Mouse (Mus musculus) megakaryocyte, embryonic 14.5 days (primary cell): ENCODE measurements around the gene Prkar2b.

Experiments used
- FLI1 ChIP-seq: IDR thresholded peaks from 2 replicates; pipeline ENCODE4 v1.6.1; 2012; ENCODE audit warnings: low read length, inconsistent platforms, mixed read lengths
- GATA1 ChIP-seq: IDR thresholded peaks from 3 replicates; pipeline ENCODE4 v1.6.1; 2012; ENCODE audit warnings: mixed read lengths, low read length, inconsistent platforms, borderline replicate concordance

DNA sequence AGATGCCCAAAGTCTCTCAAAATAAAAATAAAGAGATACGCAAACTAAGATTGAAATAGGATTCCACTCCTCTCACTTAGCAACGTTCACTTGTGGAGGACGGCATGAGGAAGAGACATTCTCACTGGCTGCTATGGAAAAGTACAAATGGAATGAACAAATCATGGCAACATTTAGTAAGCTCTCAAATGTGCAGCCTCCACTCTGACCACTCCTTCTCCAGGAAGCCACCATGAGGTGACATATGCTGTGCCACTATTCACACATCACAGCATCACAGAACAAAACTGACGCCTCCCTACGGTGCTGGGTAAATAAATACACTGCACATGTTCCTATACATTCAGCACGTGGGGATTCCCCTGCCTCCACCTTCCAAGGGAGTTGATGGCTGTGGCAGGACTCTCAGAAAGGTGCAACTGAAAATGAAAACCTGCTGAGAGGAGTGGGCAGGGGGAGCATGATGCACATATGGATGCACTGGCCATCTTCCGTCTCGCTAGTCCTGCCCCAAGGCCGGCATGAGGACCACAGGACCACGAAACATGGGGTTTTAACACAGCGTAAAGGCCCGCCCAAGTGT, 83.4 kb downstream of the Prkar2b start:
- TF ChIP-seq GATA1: no peak
- no peak for TF ChIP-seq FLI1
